Mouse (Mus musculus): ENCODE data around the gene Gltp.

The Gltp gene
- long read RNA-seq, experiment 1, transcript Gltp-201 (5 exons, 1,762 nt), result major isoform, 63 of 66 reads
- long read RNA-seq, experiment 1, partial matches to known transcripts, result 1 of 66 reads
- long read RNA-seq, experiment 1, other reads (novel, unspliced or antisense), result 2 of 66 reads
- long read RNA-seq, experiment 2, transcript Gltp-201 (5 exons, 1,762 nt), result major isoform, 53 of 57 reads
- long read RNA-seq, experiment 2, partial matches to known transcripts, result 2 of 57 reads
- long read RNA-seq, experiment 2, other reads (novel, unspliced or antisense), result 2 of 57 reads

DNA sequence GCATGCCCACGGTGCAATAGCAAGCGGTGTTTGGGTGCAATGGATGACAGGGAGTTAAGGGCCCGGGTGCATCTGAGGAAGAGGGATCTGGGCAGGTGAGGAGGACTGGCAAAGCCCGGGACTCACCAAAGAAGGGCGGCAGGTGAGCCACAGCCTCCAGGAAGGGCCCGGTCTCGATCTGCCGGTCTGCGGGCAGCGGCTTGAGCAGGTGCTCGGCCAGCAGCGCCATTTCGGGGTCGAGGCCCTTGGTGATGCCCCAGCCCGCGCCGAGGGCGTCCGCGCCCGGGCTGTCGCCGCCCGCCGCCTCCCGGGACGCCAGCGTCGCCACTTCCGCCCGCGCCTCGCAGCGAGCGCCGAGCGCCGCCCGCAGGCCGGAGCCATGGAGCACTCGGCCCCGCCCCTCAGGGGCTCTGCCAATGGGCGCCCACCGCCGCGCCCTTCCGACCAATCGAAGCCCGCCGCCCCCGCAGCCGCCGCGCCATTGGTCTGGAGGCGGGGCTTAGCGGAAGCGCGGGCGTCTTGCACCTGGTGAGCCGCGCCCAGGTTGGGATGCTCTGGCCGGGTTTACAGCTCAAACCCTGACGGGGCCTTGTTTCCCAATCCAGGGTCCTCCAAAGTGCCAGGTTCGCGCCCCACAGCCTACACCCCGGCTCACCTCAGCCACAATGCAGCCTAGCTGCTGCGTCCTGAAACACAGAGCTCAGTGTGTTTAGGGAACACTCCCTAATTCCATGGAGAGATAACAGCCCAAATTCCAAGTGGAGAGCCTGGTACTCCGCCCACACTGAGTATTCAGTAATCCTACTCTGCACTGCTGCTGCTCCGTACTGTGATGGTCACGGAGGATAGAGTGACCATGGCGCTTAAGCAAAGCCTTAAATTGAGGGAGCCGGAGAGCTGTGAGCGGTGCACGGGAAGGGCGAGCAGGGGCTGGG, at the start of gene Gltp:
Gltp (minus strand) TSS at position 352 of the 935 bp plus-strand sequence.
- intact Hi-C loops (cut with DNase I), result no loop called here

DNA sequence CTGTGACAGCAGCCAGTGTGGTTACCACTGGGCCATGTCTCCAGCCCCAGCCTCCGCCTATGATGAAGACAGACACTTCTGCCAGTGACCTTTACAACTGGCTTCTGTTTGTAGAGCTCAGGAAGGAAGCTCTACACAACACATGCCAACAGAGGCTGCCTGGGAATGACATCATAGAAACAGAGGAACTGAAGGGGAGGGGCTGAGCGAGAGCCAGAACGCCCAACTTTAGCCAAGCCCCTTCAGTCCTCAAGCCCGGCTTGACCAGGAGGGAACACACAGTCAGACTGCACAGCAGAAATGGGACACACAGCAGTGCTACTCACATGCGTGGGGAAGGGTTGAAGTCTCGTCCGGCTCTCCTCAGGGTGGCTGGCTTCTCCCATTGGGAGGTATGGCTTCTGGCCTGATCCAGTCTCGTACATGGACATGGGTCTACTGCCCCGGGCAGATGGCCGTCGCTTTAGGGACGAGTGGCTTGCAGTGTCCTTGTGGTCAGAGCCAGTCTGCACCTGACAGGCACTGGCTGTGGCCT, 48.0 kb upstream of the Gltp start:
- intact Hi-C loops (cut with DNase I), result no loop called here

DNA sequence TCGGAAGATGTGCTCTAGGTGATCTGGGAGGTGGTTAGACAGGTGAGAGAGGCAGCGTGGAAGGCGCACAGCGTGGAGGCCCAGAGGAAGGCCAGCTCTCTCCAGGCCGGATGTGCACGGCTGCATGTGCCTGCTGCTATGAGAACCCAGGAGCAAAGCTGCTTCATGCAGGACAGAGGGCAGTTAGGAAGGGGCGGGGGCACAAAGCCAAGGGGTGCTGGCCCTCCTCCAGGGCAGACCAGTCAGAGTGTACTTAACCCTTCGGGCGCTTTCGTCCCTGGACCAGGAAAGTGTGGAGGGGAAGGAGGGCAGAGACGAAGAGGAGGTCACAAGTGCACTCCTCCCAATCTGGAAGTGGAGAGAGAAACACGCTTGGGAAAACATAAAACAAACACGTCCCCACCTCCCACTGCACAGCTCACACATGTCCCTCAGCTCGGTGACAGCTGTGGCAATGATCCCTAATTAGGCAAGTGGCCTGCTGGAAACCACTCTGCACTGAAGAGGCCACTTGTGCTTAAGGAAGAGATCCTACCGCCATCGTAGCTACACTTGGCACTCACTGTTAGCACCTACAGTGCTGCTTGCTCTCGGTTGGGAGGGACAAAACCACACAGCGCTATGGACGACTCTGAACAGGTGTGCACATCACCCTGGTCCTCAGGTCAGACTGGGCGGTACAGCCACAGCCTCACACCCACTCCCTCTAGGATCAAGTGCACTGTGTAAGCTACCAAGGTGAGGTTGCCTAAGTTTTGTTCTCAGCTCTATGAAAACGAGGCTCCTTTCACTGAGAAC, 46.5 kb upstream of the Gltp start:
- intact Hi-C loops (cut with DNase I), result no loop called here

DNA sequence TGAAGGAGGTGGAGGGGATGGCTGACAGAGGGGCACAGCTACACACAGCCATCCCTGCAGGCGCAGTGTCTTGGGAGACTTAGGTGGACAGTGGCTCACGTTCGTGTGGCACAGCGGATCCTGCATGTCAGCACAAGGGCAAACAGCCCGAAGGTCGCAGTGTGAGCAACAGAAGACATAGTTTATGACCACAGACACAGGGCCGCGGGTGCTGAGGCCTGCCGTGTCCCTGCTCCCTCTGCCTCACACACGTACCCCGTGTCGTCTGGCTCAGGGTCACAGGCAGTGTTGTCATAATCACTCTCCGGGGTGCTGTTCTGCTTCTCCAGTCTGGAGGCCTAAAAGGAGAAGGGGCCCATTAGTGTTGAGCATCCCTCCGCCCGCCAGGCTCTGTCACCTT, 42.8 kb upstream of the Gltp start:
- intact Hi-C loops (cut with DNase I), result no loop called here

DNA sequence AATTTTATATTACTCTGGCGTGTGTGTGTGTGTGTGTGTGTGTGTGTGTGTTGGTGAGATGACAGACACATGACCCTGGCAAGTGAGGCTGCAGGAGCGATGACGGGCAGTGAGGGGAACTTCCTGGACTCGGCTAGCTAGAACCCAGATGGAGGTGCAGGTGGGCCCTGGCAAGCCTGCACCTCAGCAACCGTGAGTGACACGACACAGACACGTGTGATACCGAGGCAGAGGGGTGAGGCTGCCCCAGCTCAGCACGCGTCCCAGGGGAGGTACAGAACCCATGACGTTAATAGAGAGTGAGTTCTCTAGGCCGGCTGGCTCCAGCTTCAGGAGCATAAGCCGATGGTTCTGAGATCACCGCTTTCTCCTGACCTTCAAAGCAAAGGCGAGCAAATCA, 41.2 kb upstream of the Gltp start:
- intact Hi-C loops (cut with DNase I), result no loop called here

DNA sequence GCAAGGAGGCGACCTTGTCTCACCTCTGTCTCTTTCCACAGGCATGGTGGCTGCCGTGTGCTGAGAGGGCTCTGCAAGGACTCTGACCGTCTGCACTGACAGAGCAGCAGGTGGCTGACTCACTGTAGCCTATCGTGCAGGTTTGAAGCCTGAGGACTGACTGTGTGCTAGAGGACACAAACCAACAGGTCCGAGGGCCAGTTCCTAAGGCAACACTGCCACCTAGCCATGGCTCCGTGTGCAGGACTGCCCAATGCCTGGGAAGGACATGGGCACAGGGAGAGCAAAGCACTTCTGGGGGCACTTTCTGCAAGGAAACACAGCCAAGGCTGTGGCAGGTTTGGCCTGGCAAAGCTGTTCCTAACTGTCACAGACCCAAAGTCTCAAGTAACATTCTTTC, 40.7 kb upstream of the Gltp start:
- intact Hi-C loops (cut with DNase I), result no loop called here

DNA sequence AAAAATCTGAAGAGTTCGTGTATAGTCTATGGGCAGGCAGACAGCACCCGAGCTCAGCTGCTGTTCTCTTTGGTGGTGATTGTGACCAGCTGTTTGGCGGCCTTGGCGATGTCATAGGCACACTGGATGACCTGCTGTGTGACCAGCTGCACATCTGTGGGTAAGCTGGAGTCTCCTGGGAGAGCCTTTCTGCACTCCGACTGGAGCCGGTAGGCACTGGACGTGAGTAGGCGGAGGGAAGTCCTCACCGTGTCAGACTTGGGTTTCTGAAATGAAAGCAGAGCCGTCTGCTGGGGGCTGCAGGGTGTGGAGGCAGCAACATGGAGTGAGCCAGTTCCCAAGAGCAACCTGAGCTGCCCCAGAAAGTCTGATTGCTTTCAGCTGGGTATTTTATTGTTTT, 39.3 kb upstream of the Gltp start:
- intact Hi-C loops (cut with DNase I), result no loop called here

DNA sequence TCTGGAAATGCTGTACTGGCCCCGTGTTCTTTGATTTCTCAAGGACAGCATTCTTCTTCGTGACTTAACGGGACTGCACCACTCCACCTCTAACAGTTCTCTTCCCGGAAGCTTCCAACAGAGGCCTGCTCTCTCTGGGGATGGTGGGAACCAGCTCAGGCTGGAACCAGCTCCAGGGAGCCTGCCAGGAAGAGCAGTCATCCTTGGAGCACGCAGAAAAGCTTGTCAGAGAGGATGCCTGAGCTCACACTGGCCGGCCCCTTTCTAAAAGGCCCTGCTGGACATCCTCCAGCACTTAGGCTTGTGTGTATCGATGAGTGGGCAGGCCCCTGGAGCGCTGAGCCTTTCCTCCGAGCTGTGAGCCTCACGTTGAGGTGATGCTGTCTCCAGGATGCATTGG, 37.4 kb upstream of the Gltp start:
- intact Hi-C loops (cut with DNase I), result no loop called here

DNA sequence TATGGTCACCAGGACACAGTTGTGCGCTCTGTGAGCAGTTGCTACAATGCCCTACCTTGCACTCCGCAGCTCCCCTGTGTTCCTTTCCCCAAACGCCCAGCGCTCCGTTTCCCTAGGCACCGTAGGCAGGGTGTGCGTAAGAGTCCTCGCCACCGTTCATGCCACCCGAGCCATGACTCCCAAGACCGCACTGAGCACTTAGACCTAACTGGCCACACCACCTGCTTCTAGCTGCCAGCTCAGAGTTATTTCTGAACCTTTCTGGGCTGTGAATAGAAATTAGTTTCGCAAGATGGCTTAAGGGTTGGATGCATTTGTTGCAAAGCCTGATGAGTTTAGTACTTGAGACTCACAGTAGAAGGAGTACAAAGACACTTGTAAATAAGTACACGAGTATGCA, 32.1 kb upstream of the Gltp start:
- intact Hi-C loops (cut with DNase I), result no loop called here

DNA sequence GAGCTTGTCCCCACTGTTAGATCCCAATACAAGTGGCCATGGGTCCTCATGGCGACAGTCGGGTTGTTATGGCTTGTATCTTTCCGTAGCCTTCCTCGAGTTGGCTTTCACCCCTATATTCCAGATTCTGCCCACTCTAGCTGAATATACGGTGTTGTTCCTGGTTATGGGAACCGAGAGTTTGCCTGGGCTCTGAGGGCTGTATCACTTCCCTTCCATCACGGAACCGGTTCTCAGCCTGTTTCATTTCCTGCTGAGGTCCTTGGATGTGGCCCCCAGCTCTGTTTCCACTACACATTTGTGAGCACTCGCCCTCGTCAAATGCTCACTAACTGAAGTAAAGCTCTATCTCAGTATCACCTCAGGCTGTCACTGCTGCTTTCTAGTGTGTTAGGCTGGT, 31.2 kb upstream of the Gltp start:
- intact Hi-C loops (cut with DNase I), result no loop called here

DNA sequence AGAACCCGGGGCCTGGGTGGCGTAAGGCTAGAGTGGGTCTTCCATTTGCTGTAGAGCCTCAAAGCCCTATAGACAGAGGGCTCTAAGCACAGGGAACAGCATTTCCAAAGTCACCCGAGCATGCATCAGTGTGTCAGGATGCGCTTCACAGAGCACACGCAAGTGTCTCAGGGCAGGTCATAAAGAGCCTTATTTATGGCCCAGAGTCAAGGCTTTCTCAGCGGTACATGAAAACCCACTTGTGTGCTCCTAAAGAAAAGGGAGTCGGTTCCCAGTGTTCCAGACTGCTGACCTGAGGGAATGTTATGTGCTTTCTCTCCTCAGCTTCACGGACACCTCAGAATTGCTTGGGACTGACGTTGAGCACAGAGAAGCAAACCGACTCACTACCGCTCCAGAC, 30.0 kb upstream of the Gltp start:
- intact Hi-C loops (cut with DNase I), result no loop called here

DNA sequence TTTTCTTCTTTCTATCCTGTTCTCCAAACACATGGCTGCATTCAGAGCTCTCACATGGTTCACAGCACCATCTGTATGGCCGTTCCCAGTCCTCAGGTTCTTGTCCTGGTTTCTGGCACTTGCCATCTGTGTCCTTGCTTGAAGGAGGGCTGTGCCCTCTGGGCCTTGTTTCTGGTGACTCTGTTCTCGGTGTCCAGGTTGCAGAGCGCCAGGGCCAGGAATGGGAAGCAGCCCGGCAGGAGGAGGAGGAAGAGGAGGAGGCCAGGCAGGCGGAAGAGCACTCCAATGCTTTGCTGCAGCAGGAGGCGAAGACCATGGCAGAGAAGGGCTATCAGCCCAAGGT, 29.1 kb upstream of the Gltp start:
- intact Hi-C loops (cut with DNase I), result no loop called here

DNA sequence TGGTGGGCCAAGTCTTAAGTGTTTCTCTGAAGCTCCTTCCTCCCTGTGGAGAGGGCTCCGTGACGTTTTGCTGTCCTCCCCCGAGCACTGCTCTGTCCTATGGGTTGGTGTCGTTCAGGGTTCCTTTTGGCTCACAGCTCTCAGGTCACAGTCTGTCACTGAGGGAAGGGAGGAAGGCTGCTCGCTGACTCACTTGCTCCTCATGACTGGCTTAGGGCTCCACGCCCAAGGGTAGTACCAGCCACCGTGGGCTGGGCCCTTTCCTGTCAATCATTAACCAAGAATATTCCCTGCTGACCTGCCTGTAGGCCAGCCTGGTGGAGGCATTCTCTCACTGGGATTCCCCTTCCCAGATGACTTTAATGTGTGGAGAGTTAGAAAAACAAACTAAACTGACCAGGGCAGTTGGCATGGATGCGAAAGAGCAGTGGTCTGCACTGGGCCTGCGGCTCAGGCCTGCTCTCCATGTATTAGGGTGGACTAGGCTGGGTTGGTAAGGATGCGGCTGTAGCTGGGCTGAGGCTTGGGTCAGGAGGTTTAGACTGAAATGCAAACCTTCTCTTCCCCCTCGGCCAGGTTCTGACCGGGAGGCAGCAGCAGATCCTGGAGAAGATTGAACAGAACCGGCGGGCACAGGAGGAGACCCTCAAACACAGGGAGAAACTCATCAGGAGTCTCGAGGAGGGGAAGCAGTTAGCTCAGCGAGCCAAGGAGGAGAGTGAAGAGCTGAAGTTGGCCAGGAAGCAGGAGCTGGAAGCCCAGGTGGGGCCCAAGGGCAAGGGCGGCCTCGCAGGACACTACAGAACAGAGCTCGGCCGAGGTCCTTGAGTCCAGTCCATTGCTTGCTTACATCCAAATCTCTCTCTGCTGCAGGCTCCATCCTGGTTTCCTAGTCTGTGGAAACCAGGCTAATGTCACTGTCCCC, 28.5 kb upstream of the Gltp start:
- intact Hi-C loops (cut with DNase I), result no loop called here

DNA sequence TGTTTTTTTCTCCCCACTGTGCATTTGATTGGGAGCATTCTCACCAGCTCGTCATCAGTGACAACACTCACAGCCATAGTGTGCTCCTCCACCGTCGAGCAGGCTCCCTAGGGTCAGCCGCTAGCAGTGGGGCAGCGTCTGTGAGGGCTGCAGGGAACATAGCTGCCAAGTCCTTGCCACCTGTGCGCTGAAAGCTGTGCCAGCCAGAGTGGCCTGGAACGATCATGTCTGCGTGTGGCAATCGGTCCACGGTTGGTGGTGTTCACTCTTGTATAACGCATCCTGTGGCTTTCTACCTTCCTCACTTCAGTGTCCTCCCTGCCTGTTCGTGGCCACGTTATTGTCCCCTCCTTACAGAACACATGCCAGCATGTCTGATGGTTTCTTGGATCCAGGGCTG, 27.7 kb upstream of the Gltp start:
- intact Hi-C loops (cut with DNase I), result no loop called here

DNA sequence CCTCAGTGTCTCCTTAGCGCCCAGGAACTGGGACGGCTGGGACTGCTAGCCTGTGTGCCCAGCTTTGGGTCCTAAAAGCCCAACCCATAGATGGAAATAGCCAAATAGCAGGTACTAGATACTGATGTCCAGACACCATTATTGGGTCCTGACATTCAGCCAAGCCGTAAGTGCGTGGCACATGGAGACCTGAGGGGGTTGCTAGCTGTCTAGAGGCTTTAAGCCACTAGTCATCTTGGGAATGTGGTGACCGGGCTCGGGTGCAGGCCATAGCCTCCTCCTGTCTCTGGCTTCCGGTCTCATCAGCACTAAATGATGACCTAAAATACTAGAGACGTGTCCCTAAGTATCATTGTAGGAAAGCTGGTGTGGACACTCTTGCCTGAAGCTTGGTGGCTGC, 27.2 kb upstream of the Gltp start:
- intact Hi-C loops (cut with DNase I), result no loop called here

DNA sequence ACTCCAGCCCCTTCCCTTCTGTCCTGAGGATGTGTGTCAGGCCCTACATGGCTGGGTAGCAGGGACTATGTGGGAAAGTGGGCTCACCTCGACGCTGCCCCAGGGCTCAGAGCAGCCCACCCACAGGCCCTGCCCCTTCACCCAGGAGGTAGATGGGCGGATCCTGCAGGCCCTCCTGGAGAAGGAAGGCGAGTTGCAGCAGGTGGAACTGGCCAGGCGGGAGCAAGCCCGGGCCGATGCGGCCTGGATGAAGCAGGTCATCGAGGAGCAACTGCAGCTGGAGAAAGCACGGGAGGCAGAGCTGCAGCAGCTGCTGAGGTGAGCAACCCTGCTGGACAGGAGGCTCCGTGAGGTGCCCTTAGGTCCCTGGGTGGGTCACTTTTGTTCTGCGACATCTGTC, 26.5 kb upstream of the Gltp start:
- intact Hi-C loops (cut with DNase I), result no loop called here

DNA sequence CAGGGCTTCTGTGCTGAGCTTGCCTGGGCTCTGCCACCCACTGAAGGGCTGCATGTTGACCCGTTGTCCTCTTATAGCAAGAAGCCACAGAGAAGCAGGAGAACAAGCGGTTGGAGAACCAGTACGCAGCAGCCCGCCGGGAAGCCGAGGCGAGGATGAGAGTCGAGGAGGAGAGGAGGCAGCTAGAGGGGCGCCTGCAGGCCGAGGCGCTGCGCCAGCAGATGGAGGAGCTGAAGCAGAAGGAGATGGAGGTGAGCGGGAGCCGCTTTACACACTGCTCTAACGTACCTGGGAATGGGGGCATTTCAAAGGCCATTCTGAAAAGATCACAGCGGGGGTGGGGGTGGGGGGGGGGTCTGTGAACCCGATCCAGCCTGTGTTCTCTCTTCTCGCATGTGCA, 23.8 kb upstream of the Gltp start:
- intact Hi-C loops (cut with DNase I), result no loop called here

DNA sequence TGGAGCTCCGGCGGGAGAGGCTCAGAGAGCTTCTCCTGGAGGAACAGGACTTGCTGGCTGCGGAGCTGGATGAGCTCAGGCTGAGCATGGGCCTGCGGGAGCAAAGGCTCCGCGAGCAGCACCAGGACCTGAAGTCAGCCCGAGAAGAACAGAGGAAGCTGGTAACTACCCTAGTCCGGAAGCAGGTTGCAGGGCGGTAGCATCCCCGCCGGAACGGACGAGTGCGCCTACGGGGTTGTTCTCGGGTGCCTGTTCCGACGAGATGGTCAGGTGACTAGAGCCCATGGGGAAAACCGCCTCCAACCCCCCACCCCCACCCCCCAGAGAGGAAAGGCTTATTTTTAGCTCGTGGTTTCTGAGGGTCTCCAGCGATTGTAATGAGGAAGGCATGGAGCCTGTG, 18.6 kb upstream of the Gltp start:
- intact Hi-C loops (cut with DNase I), result no loop called here

DNA sequence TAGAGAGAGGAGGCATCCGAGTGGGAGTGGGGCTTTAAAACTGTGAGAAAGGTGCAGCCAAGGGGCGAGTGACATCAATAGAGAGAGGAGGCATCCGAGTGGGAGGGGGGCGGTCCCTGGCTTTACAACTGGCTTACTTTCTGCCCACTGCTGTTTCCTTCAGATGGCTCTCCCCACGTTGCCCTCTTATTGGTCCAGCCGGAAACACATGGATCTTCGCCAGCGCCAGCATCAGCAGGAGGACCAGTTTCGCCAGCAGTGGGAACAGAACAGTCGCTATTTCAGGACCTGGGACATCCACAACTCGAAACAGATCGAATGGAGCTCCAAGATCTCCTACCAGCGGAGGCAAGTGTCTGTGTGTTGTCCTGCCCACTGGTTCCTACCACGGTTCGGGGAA, 17.7 kb upstream of the Gltp start:
- intact Hi-C loops (cut with DNase I), result no loop called here

DNA sequence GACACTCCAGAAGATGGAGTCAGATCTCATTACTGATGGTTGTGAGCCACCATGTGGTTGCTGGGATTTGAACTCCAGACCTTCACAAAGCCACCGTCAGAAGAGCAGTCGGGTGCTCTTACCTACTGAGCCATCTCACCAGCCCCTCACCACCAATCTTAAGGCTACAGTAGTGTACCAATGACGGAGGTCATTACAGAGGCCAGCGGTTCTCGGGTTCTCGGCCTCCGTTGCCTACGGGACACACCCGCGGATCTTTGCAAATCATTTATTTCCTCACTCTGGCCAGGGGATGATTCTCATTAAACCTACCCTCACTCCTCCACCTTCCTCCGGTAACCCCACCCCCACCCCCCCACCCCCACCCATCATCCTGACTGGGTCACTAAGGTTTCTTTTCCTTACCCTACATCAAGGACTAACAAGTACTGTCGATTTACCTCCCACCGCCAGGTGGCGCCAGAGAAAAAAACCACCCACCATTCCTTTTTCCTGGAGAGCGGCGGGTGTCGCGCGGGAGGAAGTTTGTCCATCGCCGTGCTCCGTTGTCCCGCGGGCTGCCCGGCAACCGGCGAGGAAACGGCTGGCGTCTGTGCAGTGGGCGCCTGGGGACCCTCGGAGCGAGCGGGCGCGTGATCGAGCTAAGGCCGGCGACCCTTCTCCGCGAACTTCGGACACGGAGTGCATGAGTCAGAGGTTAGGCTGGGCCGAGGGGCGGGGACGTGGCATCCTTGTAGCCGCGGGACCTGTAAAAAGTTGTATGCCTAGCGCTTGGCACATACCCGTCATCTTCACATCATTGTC, 16.7 kb upstream of the Gltp start, which contains the start of gene Tchp:
Tchp (plus strand) TSS at position 496 of the 804 bp plus-strand sequence.
- intact Hi-C loops (cut with DNase I), result no loop called here

Data from adrenal gland (tissue).